Mouse (Mus musculus) heart, embryonic 16.5 days (tissue): ENCODE results near the gene Btbd6. TPM values are rescaled to one million over a fixed set of nuclear protein-coding genes. Genes with fewer than 3 reads are reported as not detected.

Experiments
- ATAC-seq: fragments of 200-750 bp; cut with Nextera tagmentation; replicated peaks from 2 replicates; pipeline ENCODE4 v1.8.0; 2017; ENCODE audit warnings: moderate number of reproducible peaks; ENCODE audit not compliant: insufficient read depth, low FRiP score; ENCODE audit errors: extremely low read depth
- H3K27ac ChIP-seq: fragments of 300-500 bp; sonication (generic); 2 replicates; pipeline ENCODE4 v1.5.1; 2014; ENCODE audit warnings: mild to moderate bottlenecking, low read length, control low read depth, moderate library complexity
- H3K27me3 ChIP-seq: fragments of 300-500 bp; sonication (generic); 2 replicates; pipeline ENCODE4 v1.6.1; 2014; ENCODE audit warnings: low read length, mixed read lengths; ENCODE audit not compliant: control insufficient read depth, insufficient read depth
- H3K36me3 ChIP-seq: fragments of 300-500 bp; sonication (generic); 2 replicates; pipeline ENCODE4 v1.6.1; 2014; ENCODE audit not compliant: control insufficient read depth, insufficient read depth
- H3K4me1 ChIP-seq: fragments of 300-500 bp; sonication (generic); 2 replicates; pipeline ENCODE4 v1.6.1; 2014; ENCODE audit warnings: low read length, mixed read lengths; ENCODE audit not compliant: control insufficient read depth, insufficient read depth
- H3K4me2 ChIP-seq: fragments of 300-500 bp; sonication (generic); 2 replicates; pipeline ENCODE4 v1.6.1; 2014; ENCODE audit warnings: low read depth, mild to moderate bottlenecking, control low read depth, low read length
- H3K4me3 ChIP-seq: fragments of 300-500 bp; sonication (generic); 2 replicates; pipeline ENCODE4 v1.5.1; 2014; ENCODE audit warnings: mild to moderate bottlenecking, control low read depth, low read length
- H3K9ac ChIP-seq: fragments of 300-500 bp; sonication (generic); 2 replicates; pipeline ENCODE4 v1.6.1; 2014; ENCODE audit warnings: low read length, control low read depth
- H3K9me3 ChIP-seq: fragments of 300-500 bp; sonication (generic); replicated peaks from 2 replicates; pipeline ENCODE4 v1.6.1; 2016; ENCODE audit warnings: low read length; ENCODE audit not compliant: control insufficient read depth
- WGBS: fragments of 180-500 bp; shearing (Covaris S2); extraction: QIAGEN DNeasy Blood & Tissue Kit; methylation state at CpG from one replicate; pipeline ENCODE4 v1.1.7; 2014; 5-methylcytosine and 5-hydroxymethylcytosine counted together
- polyA plus RNA-seq: library from polyadenylated mRNA; unstranded; fragments of >200 nt; fragmentation: Nextera tagmentation; extraction: Ambion mirVana; gene quantifications from 2 replicates; pipeline ENCODE4 v1.2.1, GENCODE M21; 2015

The Btbd6 gene
- polyA plus RNA-seq, 1 experiment from 2014 or later = 26.0 TPM

DNA sequence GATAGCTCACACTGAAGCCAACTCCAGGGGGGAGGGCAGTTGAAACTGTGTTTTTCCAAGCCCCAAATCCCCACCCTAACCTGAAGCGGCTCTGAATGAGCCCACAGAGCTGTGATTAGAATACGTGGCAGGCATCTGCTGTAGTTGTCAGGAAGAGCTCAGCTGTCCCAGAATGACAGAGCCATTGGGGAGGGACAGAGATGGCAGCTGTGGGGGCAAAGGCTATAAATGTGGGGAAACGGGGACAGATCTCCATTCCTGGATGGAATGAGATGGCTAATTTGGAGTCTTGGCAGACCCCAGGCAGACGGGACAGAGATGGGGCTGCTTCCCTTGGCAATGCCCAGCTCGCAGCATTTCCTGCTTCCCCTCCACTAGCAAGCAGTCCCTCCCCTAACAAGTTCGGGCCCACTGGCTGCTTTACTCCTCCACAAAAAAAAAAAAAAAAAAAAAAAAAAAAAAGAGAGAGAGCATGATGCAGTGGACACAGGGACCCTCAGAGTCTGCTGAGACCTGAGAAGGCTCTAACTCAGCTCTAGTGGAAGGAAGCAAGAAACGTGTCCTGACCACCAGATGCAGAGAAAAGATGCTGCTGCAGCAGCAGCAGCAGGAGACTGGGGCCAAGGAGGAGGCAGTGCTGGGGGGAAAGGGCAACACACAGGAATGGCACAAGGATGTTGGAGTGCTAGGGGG lies 25.0 kb upstream of the Btbd6 start:
- Histone ChIP-seq H3K4me3 (no peak overlapping the region), H3K27ac (peak overlapping the region; percentile 58), H3K4me2 (peak overlapping the region; percentile 84), H3K9me3 (no peaks in the 10 kb centered on the region), H3K36me3 (no peaks in the 10 kb centered on the region), H3K4me1 (peaks cover 30% of the 10 kb centered on the region), H3K9ac (peak overlapping the region; percentile 72; the same call in 1 of the 2 replicates), H3K27me3 (no peaks in the 10 kb centered on the region)
- WGBS = 18% methylated on average over 7 of the region's 7 CpGs
- ATAC-seq = no peak

DNA sequence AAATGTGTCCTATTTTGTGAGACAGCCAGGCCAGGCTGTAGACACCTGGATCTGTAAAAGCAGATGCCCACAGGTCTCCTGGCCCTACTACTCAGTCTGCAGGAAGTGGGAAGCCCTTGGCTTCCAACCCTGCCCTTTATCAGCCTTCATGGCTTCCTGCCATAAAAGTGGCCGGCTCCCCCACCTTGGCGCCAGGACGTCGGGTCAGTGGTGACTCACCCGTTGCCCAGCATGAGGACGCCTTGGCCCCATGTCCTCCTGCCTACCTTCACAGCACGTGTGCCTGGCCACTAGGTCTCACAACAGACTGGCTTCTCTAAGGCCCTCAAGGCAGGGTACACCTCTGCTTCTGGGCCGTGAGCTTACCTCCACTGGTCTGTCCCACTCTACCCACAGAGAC lies 23.8 kb upstream of the Btbd6 start:
- 30% methylated on average over 8 of the region's 8 CpGs for WGBS

DNA sequence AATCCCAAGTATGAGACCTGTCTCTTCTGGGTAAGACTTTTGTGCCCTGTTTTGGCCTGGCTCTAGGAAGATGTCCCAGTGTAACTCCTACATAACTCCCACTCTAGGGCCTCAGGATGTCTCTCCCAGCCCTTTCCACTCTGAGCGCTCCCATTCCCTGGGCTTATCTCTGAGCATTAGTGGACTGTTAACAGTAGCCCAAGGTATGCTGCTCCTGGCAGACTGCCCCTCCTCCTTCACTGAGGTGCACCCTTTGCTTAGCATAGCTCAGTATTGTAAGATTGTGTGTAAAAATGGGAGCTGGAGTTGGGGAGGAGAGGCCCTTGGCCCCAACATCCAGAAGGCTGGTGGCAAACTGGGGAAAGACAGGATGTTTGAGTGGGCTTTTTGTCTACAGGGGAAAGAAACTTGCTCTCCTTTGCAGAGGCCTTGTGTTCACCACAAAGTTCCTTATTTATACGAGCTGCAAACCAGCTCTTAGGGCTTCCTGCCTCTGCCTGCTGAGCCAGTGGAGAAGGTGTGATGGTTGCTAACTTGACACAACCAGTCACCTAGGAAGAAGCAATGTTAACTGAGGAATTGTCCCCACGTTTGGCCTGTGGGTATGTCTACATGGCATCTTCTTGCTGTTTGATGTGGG lies 23.2 kb upstream of the Btbd6 start:
- Histone ChIP-seq H3K4me2 (no peak overlapping the region), H3K27ac (peak overlapping the region; percentile 59), H3K9me3 (no peaks in the 10 kb centered on the region), H3K4me3 (no peak overlapping the region), H3K4me1 (peaks cover 33% of the 10 kb centered on the region), H3K27me3 (no peaks in the 10 kb centered on the region), H3K9ac (peak overlapping the region; percentile 28; the same call in 1 of the 2 replicates), H3K36me3 (no peaks in the 10 kb centered on the region)
- no peak for ATAC-seq
- 47% methylated on average over 3 of the region's 3 CpGs for WGBS

More for the DNA sequence above, 23.8 kb upstream of the Btbd6 start:
- H3K27ac ChIP-seq = peak overlapping the region; percentile 59
- peaks cover 30% of the 10 kb centered on the region for H3K4me1 ChIP-seq
- H3K36me3 ChIP-seq = no peaks in the 10 kb centered on the region
- H3K27me3 ChIP-seq = no peaks in the 10 kb centered on the region
- peak; percentile 28 for ATAC-seq
- H3K9ac ChIP-seq = peak overlapping the region; percentile 28; the same call in 1 of the 2 replicates
- no peak overlapping the region for H3K4me2 ChIP-seq
- H3K9me3 ChIP-seq = no peaks in the 10 kb centered on the region
- no peak overlapping the region for H3K4me3 ChIP-seq

DNA sequence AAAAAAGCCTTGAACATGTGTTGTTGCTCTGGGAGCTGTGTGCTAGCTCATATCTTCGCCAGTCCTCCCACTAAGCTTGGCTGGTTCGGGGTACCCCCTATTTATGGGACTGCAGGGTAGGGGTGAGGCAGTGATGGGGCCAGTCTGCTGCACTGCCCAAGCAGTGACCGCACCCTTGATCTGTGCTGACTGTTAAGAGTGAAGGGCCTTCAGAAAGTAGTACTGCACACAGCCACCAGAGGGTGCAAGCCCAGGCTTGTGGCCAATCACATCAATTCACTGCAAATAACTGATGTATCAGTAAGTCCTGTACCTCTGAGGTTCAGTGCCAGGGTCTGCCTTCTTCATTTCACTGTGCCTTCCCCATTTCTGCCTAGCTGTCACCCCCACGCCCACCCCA lies 20.5 kb upstream of the Btbd6 start:
- no peak overlapping the region for H3K27ac ChIP-seq
- no peak overlapping the region for H3K4me2 ChIP-seq
- H3K36me3 ChIP-seq = peaks cover 7% of the 10 kb centered on the region
- H3K9ac ChIP-seq = no peak overlapping the region
- ATAC-seq = no peak
- WGBS = 39% methylated on average over 4 of the region's 4 CpGs
- H3K27me3 ChIP-seq = no peaks in the 10 kb centered on the region
- no peaks in the 10 kb centered on the region for H3K9me3 ChIP-seq
- H3K4me1 ChIP-seq = peaks cover 37% of the 10 kb centered on the region
- H3K4me3 ChIP-seq = no peak overlapping the region

GRCm38 (mm10) chr12:112958303-112958702 lies 18.0 kb upstream of the Btbd6 start:
- Histone ChIP-seq H3K4me3 (no peak overlapping the region), H3K36me3 (peaks cover 24% of the 10 kb centered on the region), H3K4me1 (peaks cover 28% of the 10 kb centered on the region), H3K4me2 (no peak overlapping the region), H3K9me3 (no peaks in the 10 kb centered on the region), H3K9ac (no peak overlapping the region; the same call in 1 of the 2 replicates), H3K27me3 (no peaks in the 10 kb centered on the region), H3K27ac (no peak overlapping the region; the same call in 1 of the 2 replicates)
- 15% methylated on average over 4 of the region's 4 CpGs for WGBS
- ATAC-seq = peak; percentile 50

DNA sequence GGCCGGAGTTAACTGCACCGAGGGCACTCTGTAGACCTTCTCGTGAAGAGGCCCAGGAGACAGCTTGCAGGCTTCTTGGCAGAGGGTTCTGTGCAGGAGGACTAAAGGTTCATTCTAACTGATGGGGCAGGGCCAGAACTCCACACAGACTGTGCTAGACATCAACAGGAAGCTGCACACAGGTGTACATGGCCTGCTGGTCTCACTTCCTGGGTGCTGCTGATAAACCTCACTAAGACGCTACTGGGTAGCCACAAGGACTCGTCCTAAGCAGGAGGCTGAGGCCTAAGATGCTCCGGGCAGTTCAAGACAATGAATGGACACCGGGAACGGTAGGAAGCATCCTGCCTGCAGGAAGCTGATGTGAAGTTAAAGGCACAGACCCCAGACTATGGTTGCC lies 16.9 kb upstream of the Btbd6 start:
- H3K36me3 ChIP-seq = peaks cover 34% of the 10 kb centered on the region
- no peak overlapping the region for H3K9ac ChIP-seq
- H3K27ac ChIP-seq = no peak overlapping the region
- peaks cover 24% of the 10 kb centered on the region for H3K4me1 ChIP-seq
- no peak overlapping the region for H3K4me3 ChIP-seq
- no peak for ATAC-seq
- no peaks in the 10 kb centered on the region for H3K9me3 ChIP-seq
- no peaks in the 10 kb centered on the region for H3K27me3 ChIP-seq
- no peak overlapping the region for H3K4me2 ChIP-seq
- 76% methylated on average over 8 of the region's 8 CpGs for WGBS

DNA sequence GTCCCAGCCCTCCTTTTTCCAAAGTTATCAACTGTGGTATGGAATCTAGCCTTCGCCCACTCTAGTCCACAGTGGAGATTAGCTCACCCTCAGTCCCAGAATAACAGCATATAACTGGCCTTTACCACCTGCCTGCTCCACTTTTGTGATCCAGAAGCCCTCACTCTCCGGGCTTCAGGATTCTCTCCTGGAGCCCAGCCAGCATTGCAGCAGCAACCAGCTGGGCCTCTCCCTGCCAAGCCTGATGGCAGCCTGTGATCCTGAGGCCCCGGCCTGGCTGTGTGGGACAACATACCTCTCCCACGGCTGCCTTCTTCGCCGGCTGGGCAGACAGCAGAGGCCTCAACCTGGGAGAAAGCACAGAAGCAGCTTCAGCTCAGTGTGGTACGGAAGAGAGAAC lies 14.9 kb upstream of the Btbd6 start:
- Histone ChIP-seq H3K36me3 (peaks cover 48% of the 10 kb centered on the region), H3K4me3 (no peak overlapping the region), H3K4me1 (peaks cover 24% of the 10 kb centered on the region), H3K9ac (peak overlapping the region; percentile 62), H3K27ac (peak overlapping the region; percentile 89), H3K4me2 (0 out of 2 replicates have a peak overlapping the region, but pooled peaks have one; percentile 7), H3K9me3 (no peaks in the 10 kb centered on the region), H3K27me3 (no peaks in the 10 kb centered on the region)
- ATAC-seq = peak; percentile 73
- WGBS = 51% methylated on average over 7 of the region's 7 CpGs

GRCm38 (mm10) chr12:112961872-112962271 lies 14.4 kb upstream of the Btbd6 start:
- peak overlapping the region; percentile 89 for H3K27ac ChIP-seq
- H3K36me3 ChIP-seq = peaks cover 50% of the 10 kb centered on the region
- no peak for ATAC-seq
- peaks cover 24% of the 10 kb centered on the region for H3K4me1 ChIP-seq
- H3K9ac ChIP-seq = peak overlapping the region; percentile 62
- WGBS = 66% methylated on average over 5 of the region's 5 CpGs
- H3K27me3 ChIP-seq = no peaks in the 10 kb centered on the region
- 0 out of 2 replicates have a peak overlapping the region, but pooled peaks have one; percentile 7 for H3K4me2 ChIP-seq
- H3K4me3 ChIP-seq = no peak overlapping the region
- H3K9me3 ChIP-seq = no peaks in the 10 kb centered on the region

DNA sequence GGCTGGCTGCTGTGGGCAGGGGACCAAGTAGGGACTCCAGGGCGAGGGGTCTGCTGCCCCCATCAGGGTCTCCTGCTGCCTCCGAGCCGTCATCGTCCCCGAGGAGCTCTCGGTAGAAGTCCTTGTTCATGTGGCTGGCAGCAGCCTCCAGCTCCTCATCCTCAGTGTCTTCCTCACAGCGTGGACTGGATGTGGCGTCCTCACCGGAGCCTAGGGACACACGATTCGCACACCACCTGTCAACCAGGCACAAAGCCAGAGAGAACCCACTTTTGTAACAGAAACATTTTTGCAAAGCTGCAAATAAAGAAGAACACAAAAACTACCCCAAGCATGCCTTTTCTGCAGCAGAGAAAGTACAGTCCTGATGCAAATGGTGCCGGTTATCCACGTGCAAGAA lies 10.5 kb upstream of the Btbd6 start:
- Histone ChIP-seq H3K27ac (no peak overlapping the region), H3K27me3 (no peaks in the 10 kb centered on the region), H3K36me3 (peaks cover 70% of the 10 kb centered on the region), H3K4me2 (no peak overlapping the region), H3K9ac (no peak overlapping the region), H3K4me1 (peaks cover 14% of the 10 kb centered on the region), H3K4me3 (no peak overlapping the region), H3K9me3 (no peaks in the 10 kb centered on the region)
- no peak for ATAC-seq
- 90% methylated on average over 13 of the region's 13 CpGs for WGBS
